Mouse (Mus musculus) layer of hippocampus, adult 9-11 months (tissue): ENCODE data around the gene Cyp2c38.
"Not testable (repeated sequence)": the region's sequence is repeated elsewhere in the genome, so short reads cannot be mapped to it uniquely, and the experiment has no call there.

Experiments used
- DNase-seq: peaks from one replicate; pipeline ENCODE4 v3.0.0; 2022

Gene Cyp2c38

DNA sequence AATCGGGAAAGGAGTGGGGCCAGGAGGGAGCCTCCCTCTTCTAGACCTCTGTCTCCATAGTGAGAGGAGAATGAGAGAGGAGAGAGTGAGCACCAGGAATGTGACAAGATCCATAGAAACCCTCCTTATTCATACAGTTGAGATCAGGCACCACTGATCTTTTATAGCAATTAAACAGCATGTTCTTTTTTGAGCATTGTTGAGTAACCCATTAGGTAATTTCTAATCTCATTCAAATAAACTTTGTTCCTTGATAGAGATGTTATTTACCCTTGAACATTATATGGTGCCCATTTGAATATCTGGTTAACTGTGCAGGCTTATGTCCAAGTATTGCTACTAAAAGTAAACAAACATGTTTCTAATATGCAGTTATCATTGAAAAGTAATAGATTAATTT lies at the start of gene Cyp2c38:
Gene Cyp2c38, minus strand, starts transcription at position 135 of the 400 bp plus-strand sequence.
- no peak for DNase-seq

DNA sequence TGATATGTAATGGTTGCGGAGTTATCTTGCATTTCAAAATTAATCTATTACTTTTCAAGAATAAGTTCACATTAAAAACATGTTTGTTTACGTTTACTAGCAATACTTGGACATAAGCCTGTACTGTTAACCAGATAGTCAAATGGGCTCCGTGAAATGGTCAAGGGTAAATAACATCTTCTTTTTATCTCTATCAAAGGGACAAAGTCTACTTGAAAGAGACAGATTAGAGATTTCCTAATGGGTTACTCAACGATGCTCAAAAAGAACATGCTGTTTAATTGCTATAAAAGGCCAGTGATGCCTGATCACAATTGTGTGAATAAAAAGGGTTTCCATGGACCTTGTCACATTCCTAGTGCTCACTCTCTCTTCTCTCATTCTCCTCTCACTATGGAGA lies 47.7 kb upstream of the Cyp2c38 start, which contains the start of gene Cyp2c39:
Gene Cyp2c39, plus strand, starts transcription at position 329 of the 400 bp plus-strand sequence.
- no peak for DNase-seq

- DNase-seq, result no peak
These were observed 46.7 kb upstream of the Cyp2c38 start for GRCm38 (mm10) chr19:39509533-39509932.

GRCm38 (mm10) chr19:39506341-39506740 lies 43.5 kb upstream of the Cyp2c38 start:
- no peak for DNase-seq

DNA sequence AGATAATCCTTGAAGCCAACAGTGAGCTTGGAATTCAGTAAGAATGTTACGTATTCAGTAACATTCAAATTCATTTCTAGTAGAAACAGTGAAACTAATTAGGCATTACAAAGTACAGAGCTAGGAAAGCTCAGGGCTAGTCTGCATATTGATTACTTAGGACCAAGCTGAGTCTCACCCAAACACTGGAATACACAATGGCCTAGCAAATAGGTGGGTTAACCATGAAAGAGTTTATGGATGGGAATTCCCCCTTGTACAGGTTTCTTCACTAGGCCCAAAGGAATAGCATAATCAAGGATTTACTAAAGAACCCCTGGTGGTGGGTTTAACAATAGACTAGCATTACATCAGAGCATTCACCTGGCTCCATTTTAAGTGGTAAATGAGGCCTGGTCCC lies 21.1 kb upstream of the Cyp2c38 start:
- DNase-seq, result not testable (repeated sequence)

DNA sequence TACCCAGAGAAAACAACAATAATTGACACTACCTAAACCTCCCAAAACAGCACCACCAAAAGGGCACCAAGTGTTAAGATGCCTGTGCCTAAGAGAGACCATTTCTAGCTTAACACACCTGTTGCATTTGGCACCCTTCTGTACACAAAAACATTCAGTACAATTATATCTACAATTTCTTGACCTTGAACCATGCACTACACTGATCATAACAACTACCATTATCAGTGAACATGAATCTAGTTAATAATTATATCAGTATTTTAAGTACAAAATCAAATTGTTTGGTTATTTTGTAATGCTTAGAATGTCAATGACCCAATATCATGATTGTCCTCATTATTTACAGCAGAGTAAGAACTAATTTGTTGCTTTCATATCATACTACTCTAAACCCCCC lies 1.0 kb upstream of the Cyp2c38 start:
- no peak for DNase-seq
